Mouse (Mus musculus) midbrain, embryonic 14.5 days (tissue): ENCODE measurements around the gene Ankrd12. TPM values are rescaled to one million over a fixed set of nuclear protein-coding genes. Genes with fewer than 3 reads are reported as not detected.

Experiments
- ATAC-seq: fragments of 200-750 bp; cut with Nextera tagmentation; 2 replicates; pipeline ENCODE4 v1.8.0; 2017; ENCODE audit warnings: moderate number of reproducible peaks, moderate library complexity; ENCODE audit not compliant: low FRiP score, low TSS enrichment
- DNase-seq: peaks from one replicate; pipeline ENCODE4 v3.0.0-alpha.2; 2015
- H3K27ac ChIP-seq: fragments of 300-500 bp; sonication (generic); replicated peaks from 2 replicates; pipeline ENCODE4 v1.5.1; 2014; ENCODE audit warnings: mild to moderate bottlenecking, low read depth, low read length, moderate library complexity
- H3K27me3 ChIP-seq: fragments of 300-500 bp; sonication (generic); 2 replicates; pipeline ENCODE4 v1.6.1; 2014; ENCODE audit warnings: low read length, control low read depth, mixed read lengths; ENCODE audit not compliant: control insufficient read depth, insufficient read depth
- H3K36me3 ChIP-seq: fragments of 300-500 bp; sonication (generic); 2 replicates; pipeline ENCODE4 v1.6.1; 2014; ENCODE audit warnings: low read length, control low read depth; ENCODE audit not compliant: control insufficient read depth, insufficient read depth
- H3K4me1 ChIP-seq: fragments of 300-500 bp; sonication (generic); 2 replicates; pipeline ENCODE4 v1.6.1; 2014; ENCODE audit warnings: mild to moderate bottlenecking, antibody characterized with exemption, low read length, control low read depth; ENCODE audit not compliant: control insufficient read depth, insufficient read depth
- H3K4me2 ChIP-seq: fragments of 300-500 bp; sonication (generic); 2 replicates; pipeline ENCODE4 v1.6.1; 2014; ENCODE audit warnings: mild to moderate bottlenecking, low read length, moderate library complexity
- H3K4me3 ChIP-seq: fragments of 300-500 bp; sonication (generic); replicated peaks from 2 replicates; pipeline ENCODE4 v1.5.1; 2014; ENCODE audit warnings: low read depth, low read length
- H3K9ac ChIP-seq: fragments of 300-500 bp; sonication (generic); replicated peaks from 2 replicates; pipeline ENCODE4 v1.6.1; 2014; ENCODE audit warnings: mild to moderate bottlenecking, low read length, moderate library complexity
- H3K9me3 ChIP-seq: fragments of 300-500 bp; sonication (generic); 2 replicates; pipeline ENCODE4 v1.6.1; 2016; ENCODE audit warnings: low read length, control low read depth, mixed read lengths; ENCODE audit not compliant: control insufficient read depth
- WGBS: fragments of 180-500 bp; shearing (Covaris S2); extraction: QIAGEN DNeasy Blood & Tissue Kit; methylation state at CpG from one replicate; pipeline ENCODE4 v1.1.7; 2014; 5-methylcytosine and 5-hydroxymethylcytosine counted together
- polyA plus RNA-seq: library from polyadenylated mRNA; unstranded; fragments of >200 nt; fragmentation: Nextera tagmentation; extraction: Ambion mirVana; gene quantifications from 2 replicates; pipeline ENCODE4 v1.2.1, GENCODE M21; 2014

Gene Ankrd12
- polyA plus RNA-seq, 1 experiment from 2014 or later: 152 TPM

- H3K36me3 ChIP-seq: peaks cover 11% of the 10 kb centered on the region
- 91% methylated on average over 5 of the region's 5 CpGs for WGBS
- H3K9ac ChIP-seq: no peak overlapping the region
- no peak overlapping the region for H3K27ac ChIP-seq
- no peak overlapping the region for H3K4me2 ChIP-seq
- H3K4me1 ChIP-seq: peaks cover 12% of the 10 kb centered on the region; the same call in 1 of the 2 replicates
- H3K4me3 ChIP-seq: no peak overlapping the region
- H3K9me3 ChIP-seq: no peaks in the 10 kb centered on the region
- H3K27me3 ChIP-seq: no peaks in the 10 kb centered on the region
- peak; percentile 49 for DNase-seq
- no peak for ATAC-seq
Measured at GRCm38 (mm10) chr17:65952083-65952482, 124.8 kb downstream of the Ankrd12 start.

- Histone ChIP-seq H3K4me2 (peak within 1 kb of the TSS; percentile 68), H3K4me1 (peaks cover 12% of the 10 kb centered on the region; the same call in 1 of the 2 replicates), H3K27me3 (no peaks in the 10 kb centered on the region), H3K9me3 (no peaks in the 10 kb centered on the region), H3K27ac (peak within 1 kb of the TSS; percentile 90), H3K4me3 (peak within 1 kb of the TSS; percentile 95), H3K9ac (peak within 1 kb of the TSS; percentile 98), H3K36me3 (peaks cover 21% of the 10 kb centered on the region)
- WGBS: under 1% methylated on average over 86 of the region's 87 CpGs
- DNase-seq (peak; percentile 96), ATAC-seq (peak; percentile 97)
Measured at GRCm38 (mm10) chr17:65950622-65951404, 126.1 kb downstream of the Ankrd12 start, which contains the start of gene Twsg1. Gene Twsg1, minus strand, starts transcription at chr17:65951226.

DNA sequence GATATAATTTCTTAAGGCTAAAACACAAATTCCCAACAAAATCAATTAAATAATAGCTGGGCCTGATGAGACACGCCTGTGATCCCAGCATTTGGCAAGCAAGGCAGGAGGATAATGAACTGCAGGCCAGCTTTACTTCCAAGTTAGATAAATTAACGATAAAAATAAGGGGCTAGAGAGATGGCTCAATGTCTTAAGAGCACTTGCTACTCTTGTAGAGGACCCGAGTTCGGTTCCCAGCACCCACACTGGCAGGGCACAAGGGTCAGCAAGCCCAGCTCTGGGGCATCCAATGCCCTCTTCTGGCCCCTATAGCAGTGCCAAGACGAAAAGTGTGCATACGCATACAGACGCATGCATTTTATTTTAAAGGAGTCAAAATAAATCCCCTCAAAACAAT, 126.7 kb downstream of the Ankrd12 start:
- Histone ChIP-seq H3K27ac (peak overlapping the region; percentile 90), H3K4me3 (peak overlapping the region; percentile 95), H3K36me3 (peaks cover 27% of the 10 kb centered on the region), H3K9me3 (no peaks in the 10 kb centered on the region), H3K9ac (peak overlapping the region; percentile 98), H3K4me1 (peaks cover 12% of the 10 kb centered on the region; the same call in 1 of the 2 replicates), H3K27me3 (no peaks in the 10 kb centered on the region), H3K4me2 (peak overlapping the region; percentile 68)
- WGBS: 36% methylated on average over 7 of the region's 7 CpGs
- DNase-seq: no peak
- no peak for ATAC-seq

- 94% methylated on average over 8 of the region's 8 CpGs for WGBS
Measured at GRCm38 (mm10) chr17:65947307-65947706, 129.6 kb downstream of the Ankrd12 start.

GRCm38 (mm10) chr17:65945420-65945819, 131.5 kb downstream of the Ankrd12 start:
- no peak for DNase-seq
- Histone ChIP-seq H3K27me3 (no peaks in the 10 kb centered on the region), H3K4me3 (no peak overlapping the region), H3K4me2 (no peak overlapping the region), H3K4me1 (peaks cover 12% of the 10 kb centered on the region; the same call in 1 of the 2 replicates), H3K9me3 (no peaks in the 10 kb centered on the region), H3K27ac (no peak overlapping the region), H3K36me3 (peaks cover 35% of the 10 kb centered on the region), H3K9ac (no peak overlapping the region)
- no peak for ATAC-seq
- 99% methylated on average over 2 of the region's 2 CpGs for WGBS

More at GRCm38 (mm10) chr17:65947307-65947706, 129.6 kb downstream of the Ankrd12 start:
- Histone ChIP-seq H3K4me3 (no peak overlapping the region), H3K4me2 (no peak overlapping the region), H3K9ac (no peak overlapping the region), H3K36me3 (peaks cover 35% of the 10 kb centered on the region), H3K27me3 (no peaks in the 10 kb centered on the region), H3K27ac (no peak overlapping the region), H3K4me1 (peaks cover 12% of the 10 kb centered on the region; the same call in 1 of the 2 replicates), H3K9me3 (no peaks in the 10 kb centered on the region)
- no peak for DNase-seq
- no peak for ATAC-seq

GRCm38 (mm10) chr17:65942394-65942793, 134.5 kb downstream of the Ankrd12 start:
- H3K4me3 ChIP-seq: no peak overlapping the region
- H3K4me2 ChIP-seq: no peak overlapping the region
- no peak for ATAC-seq
- H3K9me3 ChIP-seq: no peaks in the 10 kb centered on the region
- no peaks in the 10 kb centered on the region for H3K4me1 ChIP-seq
- H3K36me3 ChIP-seq: peaks cover 31% of the 10 kb centered on the region
- no peak overlapping the region for H3K27ac ChIP-seq
- no peak for DNase-seq
- 80% methylated on average over 4 of the region's 4 CpGs for WGBS
- no peaks in the 10 kb centered on the region for H3K27me3 ChIP-seq
- no peak overlapping the region for H3K9ac ChIP-seq

DNA sequence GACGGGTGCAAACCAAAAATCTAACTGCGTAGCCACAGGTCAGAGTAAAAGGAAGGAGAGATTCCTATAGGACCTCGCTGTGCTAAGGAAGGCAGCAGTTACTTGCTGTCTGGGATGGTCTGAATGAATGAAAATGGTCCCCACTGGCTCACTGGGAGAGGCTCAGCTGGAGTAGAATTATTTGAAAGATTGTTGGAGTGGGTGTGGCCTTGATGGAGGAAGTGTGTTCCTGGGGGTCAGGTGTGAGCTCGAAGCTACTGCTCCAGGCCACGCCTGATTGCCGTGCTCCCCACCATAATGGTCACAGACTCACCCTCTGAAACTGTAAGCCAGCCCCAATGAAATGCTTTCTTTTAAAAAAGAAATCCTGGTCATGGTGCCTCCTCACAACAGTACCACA, 135.6 kb downstream of the Ankrd12 start:
- no peaks in the 10 kb centered on the region for H3K27me3 ChIP-seq
- H3K4me1 ChIP-seq: no peaks in the 10 kb centered on the region
- no peak overlapping the region for H3K4me2 ChIP-seq
- H3K4me3 ChIP-seq: no peak overlapping the region
- no peak overlapping the region for H3K27ac ChIP-seq
- no peak overlapping the region for H3K9ac ChIP-seq
- ATAC-seq (no peak), DNase-seq (no peak)
- H3K9me3 ChIP-seq: no peaks in the 10 kb centered on the region
- WGBS: 91% methylated on average over 6 of the region's 6 CpGs
- H3K36me3 ChIP-seq: peaks cover 29% of the 10 kb centered on the region

- Histone ChIP-seq H3K9ac (no peak overlapping the region), H3K4me2 (no peak overlapping the region), H3K27me3 (no peaks in the 10 kb centered on the region), H3K4me1 (no peaks in the 10 kb centered on the region), H3K9me3 (no peaks in the 10 kb centered on the region), H3K27ac (no peak overlapping the region), H3K36me3 (peaks cover 24% of the 10 kb centered on the region), H3K4me3 (no peak overlapping the region)
- ATAC-seq: no peak
- WGBS: 67% methylated on average over 12 of the region's 12 CpGs
- peak; percentile 15 for DNase-seq
Measured at GRCm38 (mm10) chr17:65940221-65940620, 136.7 kb downstream of the Ankrd12 start.
